ENCODE assay signal across 1 mouse cellular context in the genomic region with DNA sequence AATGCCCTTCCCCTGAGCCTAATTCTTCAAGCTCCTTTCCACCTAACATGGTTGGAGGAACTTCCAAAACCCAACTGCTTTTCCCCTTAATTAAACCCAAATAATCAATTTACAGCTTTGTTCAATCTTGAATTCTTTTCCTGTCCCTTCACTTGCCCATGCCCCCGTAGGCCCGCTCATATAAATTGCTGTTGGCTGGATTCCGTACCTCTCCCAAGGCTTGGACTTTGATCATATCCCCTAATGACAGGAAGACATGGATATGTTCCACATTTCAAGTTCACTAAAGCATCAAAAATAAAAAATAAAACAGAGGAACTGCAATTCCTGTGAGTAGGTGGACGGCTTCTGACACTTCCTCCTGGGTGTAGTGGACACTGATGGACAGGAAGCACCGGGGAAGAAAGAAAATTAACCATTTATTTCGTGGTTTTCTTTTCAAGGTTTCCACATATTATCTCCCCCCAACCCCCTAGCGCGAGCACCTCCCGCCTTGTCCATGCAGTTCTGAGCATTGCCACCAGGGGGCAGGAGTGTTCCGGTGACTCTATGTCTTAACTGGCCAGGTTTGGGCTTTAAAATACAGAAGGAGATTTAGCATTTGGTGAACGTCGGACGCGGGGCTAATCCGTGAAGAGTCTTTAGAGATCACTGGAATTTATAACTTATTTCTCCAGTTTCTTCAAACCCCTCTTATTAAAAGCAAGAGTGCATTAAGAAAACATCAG.
TF ChIP-seq lines count a peak whose summit lies in the region.

No protein-coding gene starts in this region.

TF ChIP-seq in MEL, 35 proteins besides CTCF, POLR2A, EP300 and RAD21 (continued from another document):
- TF ChIP-seq E2F4 (IDR thresholded peaks at IDR 0.05; ENCODE audit: borderline replicate concordance, low read depth, low read length) = no peak
